Mouse (Mus musculus): ENCODE results near the gene Gm8020. TPM values are rescaled to one million over a fixed set of nuclear protein-coding genes. Genes with fewer than 3 reads are reported as not detected.

The Gm8020 gene
- polyA plus RNA-seq (2021; fragmentation: Nextera tagmentation), result not detected in 2 replicates
- long read RNA-seq, experiment 1, result 0 reads
- long read RNA-seq, experiment 2, result 0 reads

DNA sequence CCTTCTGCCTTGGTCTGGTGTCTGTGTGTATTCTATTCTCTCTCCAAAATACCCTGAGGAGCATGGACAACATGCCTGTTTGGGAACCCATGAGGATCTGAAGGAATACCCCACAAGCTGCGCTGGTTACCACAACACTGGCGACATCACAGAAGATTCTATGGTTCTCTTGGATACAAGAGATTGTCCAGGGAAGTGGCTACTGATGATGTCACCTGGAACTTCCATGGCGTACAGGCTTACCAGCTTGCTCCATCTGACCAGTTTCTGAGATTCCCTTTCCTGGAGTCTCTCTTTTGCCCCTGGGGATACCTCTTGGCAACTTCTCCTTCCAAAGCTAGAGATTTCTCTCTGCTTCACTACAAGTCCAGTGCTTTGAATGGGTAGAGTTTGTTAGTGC is at the start of gene Gm8020:
Gene Gm8020 (minus strand): TSS at position 101 of the 400 bp plus-strand sequence.

DNA sequence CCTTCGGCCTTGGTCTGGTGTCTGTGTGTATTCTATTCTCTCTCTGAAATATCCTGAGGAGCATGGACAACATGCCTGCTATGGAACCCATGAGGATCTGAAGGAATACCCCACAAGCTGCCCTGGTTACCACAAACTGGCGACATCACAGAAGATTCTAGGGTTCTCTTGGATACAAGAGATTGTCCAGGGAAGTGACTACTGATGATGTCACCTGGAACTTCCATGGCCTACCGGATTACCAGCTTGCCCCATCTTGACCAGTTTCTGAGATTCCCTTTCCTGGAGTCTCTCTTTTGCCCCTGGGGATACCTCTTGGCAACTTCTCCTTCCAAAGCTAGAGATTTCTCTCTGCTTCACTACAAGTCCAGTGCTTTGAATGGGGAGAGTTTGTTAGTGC is 22.0 kb upstream of the Gm8020 start, which contains the start of gene Gm8024:
Gene Gm8024 (minus strand): TSS at position 101 of the 400 bp plus-strand sequence.

DNA sequence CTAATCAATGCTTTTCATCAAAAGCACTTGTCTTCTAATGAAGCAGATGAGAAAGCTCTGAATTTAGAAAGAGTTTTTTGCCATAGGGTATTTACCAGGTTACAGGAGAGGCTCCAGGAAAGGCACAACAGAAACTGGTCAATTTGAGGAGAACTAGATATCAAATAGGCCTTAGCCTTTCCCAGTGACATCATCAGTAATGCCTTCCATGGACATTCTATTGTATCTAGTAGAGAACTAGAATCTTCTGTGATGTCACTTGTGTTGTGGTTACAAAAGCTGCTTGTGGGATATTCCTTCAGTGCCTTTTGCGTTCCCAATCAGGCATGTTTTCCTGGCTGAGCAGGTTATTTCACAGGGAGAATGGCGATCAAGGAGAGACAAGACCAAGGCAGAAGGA is 38.6 kb downstream of the Gm8020 start, which contains the start of gene Gm8011:
Gene Gm8011 (plus strand): TSS at position 301 of the 400 bp plus-strand sequence.

Other genes starting within 250 kb of the Gm8020 start
- gene Gm17026, start 242.3 kb downstream of the Gm8020 start, polyA plus RNA-seq (2021; fragmentation: Nextera tagmentation), result not detected in 2 replicates
- not detected in 2 replicates for gene Gm9611, start 205.0 kb downstream of the Gm8020 start, polyA plus RNA-seq (2021; fragmentation: Nextera tagmentation)
- gene Gm7995, start 192.1 kb downstream of the Gm8020 start, polyA plus RNA-seq (2021; fragmentation: Nextera tagmentation), result not detected in 2 replicates
- gene Gm8005, start 62.7 kb downstream of the Gm8020 start, polyA plus RNA-seq (2021; fragmentation: Nextera tagmentation), result not detected in 2 replicates
- gene Gm8011, start 38.5 kb downstream of the Gm8020 start, polyA plus RNA-seq (2021; fragmentation: Nextera tagmentation), result not detected in 2 replicates
- 0.14 TPM in 1 of 2 replicates, not detected in the other for gene Gm8024, start 21.9 kb upstream of the Gm8020 start, polyA plus RNA-seq (2021; fragmentation: Nextera tagmentation)
- not detected in 2 replicates for gene Gm17124, start 97.5 kb upstream of the Gm8020 start, polyA plus RNA-seq (2021; fragmentation: Nextera tagmentation)
- not detected in 2 replicates for gene Gm3633, start 139.6 kb upstream of the Gm8020 start, polyA plus RNA-seq (2021; fragmentation: Nextera tagmentation)
- gene Gm10378, start 153.6 kb upstream of the Gm8020 start, polyA plus RNA-seq (2021; fragmentation: Nextera tagmentation), result 0.09 TPM in 1 of 2 replicates, not detected in the other

Measured in left cerebral cortex, adult 6 months (tissue).